Mouse (Mus musculus) T-helper 1 cell (primary cell): ENCODE data around the gene Cep89.

ENCODE experiments used
- in situ Hi-C: fragments of 300-600 bp; cut with MboI, MseI; formaldehyde crosslinking; loops from one replicate; pipeline ENCODE4 v1.15.1; 2025; ENCODE audit warnings: high pct_unique_total_duplicates

Cep89 gene

DNA sequence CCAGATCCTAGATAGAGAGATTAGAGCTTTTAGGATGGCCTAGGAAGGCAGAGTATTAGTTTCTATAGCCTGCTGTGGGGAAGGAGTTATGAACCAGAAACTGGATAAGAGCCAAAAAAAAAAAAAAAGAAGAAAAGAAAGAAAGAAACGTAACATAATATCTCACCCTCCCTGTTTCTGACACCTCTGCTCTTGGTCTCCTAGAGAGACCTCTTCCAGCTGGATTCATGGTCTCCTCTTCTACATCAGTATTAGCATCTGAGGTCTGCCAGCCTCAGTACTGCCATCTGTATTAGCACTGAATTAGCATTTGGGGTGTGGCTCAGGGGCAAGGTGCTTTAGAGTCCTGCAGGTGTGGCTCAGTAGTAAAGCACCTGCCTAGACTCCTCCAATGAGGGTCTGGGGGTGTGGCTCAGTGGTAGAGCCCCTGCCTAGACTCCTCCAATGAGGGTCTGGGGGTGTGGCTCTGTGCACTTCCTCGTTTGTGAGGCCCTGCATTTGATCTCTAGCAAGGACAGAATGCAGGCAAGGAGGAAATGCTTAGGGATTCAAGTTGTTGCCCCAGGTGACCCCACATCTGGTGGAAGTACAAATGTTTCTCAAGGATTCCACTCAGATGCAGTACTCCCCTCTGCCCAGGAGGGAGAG, 14.0 kb upstream of the Cep89 start:
- in situ Hi-C loops = no loop called here

DNA sequence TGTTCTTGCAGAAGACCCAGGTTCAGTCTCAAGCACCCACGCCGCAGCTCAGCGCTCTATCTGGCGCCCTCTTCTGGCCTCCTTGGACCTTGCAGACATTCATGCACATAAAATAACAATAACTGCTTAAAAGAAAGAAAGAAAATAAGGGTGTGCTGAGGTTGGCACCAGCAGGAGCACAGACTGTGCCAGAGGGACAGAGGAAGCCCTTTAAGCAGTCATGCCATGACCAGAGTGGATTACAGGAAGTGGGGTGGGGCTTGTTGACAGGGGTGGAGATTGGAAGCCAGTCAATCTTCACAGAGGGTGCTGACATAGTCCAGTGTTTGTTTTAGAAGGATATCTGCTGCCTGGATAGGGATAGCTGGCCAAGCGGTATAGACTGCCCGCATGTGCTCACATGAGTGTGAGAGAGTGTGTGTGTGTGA, 10.3 kb upstream of the Cep89 start:
- in situ Hi-C loops = no loop called here

- in situ Hi-C loops = no loop called here
These were observed 8.1 kb upstream of the Cep89 start for GRCm38 (mm10) chr7:35388694-35389093.

DNA sequence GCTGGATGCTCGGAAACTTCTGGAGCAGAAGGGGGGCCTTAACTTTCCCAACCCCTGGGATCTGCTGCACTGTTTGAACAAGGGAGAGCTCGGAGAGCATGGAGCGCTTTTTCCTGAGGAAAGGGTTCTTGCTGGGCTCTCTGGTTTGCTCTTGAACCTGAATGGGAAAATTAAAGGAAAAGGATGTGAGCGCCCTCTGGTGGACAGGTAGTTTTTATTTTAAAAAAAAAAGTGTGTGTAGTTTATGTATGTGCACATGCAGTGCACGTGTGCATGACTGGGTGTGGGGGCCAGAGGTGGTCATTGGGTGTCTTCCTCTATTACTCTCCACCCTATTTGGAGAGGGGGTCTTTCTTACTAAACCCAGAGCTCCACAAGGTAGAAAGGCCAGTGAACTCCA, 3.9 kb upstream of the Cep89 start:
- in situ Hi-C loops = no loop called here

DNA sequence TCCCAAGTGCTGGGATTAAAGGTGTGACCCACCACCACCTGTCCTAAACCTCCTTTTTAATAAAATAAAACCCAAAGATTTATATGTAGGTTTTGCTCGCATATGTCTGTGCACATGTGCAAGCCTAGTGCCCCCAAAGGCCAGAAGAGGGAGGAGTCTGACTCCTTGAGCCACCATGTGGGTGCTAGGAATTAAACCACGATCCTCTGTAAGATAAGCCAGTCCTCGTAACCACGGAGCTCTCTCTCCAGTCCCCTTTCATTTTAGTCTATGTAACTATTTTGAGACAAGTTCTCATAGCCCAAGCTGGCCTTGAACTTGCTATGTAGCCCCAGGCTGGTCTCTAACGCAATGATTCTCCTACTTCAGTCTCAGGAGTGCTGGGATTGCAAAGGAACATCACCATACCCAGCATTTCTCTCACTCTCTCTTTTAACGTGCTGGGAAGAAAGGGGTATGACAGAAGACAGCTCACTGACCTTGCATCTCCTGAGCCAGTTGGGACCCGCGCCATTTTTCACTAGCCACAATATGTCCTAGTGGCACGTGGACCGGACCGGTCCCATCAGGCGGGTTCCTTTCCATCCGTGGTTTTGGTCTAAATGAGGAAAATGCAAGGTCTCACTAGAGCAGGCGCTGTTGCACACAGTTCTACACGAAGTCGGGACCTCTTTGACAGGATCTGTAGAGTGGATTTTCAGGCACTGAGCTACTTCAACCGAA, 940 bp upstream of the Cep89 start:
- in situ Hi-C loops = loop anchor here (5.0 kb wide), 2 partner anchors 156 to 164 kb away; no protein-coding TSS in a partner anchor

DNA sequence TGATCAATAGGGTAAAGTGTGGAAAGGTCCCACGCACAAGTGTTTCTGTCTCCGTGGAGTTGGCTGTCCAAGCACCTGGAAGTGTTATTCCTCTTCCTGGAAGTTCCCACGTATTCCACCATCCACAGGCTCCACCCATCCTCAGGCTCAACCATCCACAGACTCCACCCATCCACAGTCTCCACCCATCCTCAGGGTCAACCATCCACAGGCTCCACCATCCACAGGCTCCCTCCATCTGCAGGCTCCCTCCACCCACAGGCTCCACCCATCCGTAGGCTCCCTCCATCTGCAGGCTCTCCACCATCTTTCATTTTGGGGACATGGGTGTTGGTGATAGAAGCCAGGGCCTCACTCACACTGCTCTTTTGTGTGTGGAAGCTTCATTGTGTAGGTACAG, 4.3 kb downstream of the Cep89 start:
- in situ Hi-C loops = loop anchor here (5.0 kb wide), 1 partner anchor 484 kb away; no protein-coding TSS in a partner anchor

DNA sequence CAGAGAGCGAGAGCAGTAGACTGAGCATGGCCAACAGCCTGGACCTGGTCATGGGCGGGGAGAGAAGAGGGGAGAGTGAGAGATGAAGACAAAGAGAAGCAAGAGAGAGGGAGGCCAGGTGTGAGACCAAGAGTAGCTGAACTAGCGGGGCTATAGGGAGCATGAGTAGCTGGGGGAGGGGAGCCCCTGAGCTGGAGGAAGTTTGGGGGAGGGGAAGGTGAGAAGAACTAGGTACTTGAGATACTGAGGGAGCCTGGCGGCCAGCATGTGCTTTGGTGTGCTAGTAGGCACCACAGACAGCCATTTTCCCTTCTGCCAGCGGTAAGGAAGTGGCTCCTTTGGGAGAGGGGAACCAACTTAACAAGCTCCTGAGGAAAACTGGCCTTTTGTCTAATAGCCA, 18.4 kb downstream of the Cep89 start:
- in situ Hi-C loops = no loop called here

DNA sequence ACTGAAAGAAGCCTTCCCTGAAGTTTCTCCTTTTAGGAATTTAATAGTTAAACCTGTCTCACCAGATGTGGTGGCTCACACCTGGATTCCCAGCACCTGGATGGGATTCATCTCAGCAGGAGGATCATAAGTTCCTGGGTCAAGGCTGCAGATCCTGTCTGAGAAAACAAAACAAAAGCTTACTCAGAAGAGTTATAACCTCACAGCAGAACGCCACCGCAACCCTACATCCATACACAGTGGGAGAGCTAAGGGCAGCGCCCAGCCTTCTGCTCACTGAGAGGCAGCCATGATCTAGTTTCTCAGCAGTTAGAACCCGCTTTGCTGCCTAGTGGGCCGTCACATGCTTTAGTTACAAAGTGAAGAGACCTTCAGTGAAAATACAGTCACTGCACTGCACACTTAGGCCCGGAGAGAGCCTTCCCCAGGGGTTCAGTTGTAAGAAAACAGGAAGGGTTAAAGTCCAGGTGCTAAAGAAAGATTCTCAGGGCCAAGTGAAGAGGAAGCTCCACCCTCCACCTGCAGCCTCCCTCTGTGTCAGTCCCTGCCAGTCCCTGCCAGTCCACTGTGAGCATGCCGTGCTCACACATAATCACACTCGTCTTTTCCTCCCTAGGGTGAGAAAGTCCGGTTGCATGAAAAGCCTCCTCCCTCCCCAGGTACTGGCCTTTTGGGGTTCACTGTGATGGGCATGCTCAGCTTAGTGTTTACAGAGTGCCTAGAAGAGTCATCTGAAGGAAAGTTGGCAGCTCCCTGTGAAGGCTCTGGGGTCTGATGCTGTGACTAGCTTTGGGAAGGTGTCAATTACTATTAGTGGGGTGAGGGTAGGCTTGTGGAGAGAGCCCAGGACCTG, 19.2 kb downstream of the Cep89 start:
- in situ Hi-C loops = no loop called here

DNA sequence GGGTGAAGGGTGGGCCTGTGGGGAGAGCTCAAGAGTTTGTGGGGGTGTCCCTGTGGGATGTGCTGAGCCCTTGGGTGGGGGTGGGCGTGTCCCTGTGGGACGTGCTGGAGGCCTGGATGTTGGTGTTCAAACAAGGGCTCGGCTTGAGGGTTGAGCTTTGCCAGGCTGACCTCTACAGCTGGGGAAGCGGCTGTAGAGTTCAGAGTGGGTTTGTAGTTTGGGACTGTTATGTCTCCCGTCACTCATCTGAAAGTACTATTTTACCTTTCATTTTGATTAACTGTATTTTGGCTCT, 19.8 kb downstream of the Cep89 start:
- in situ Hi-C loops = no loop called here

GRCm38 (mm10) chr7:35423071-35423470, 26.2 kb downstream of the Cep89 start:
- in situ Hi-C loops = no loop called here

DNA sequence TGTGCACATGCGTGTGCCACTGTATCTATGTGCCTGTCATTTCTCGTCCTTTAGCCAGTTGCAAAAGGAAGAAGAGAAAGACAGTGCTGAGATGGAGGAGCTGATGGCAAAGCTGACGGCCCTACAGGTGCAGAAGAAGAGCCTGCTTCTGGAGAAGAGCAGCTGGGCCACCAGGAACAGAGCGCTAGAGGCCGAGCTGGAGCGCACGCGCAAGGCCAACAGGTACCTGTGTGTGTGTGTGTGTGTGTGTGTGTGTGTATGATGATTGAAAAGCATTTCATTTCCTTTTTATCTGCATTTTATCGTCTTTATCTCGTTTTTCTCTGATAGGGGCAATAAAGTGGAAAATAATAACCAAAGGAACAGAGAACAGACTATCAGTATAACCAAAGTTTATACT, 31.3 kb downstream of the Cep89 start:
- in situ Hi-C loops = no loop called here

- in situ Hi-C loops = no loop called here
These were observed 38.4 kb downstream of the Cep89 start for GRCm38 (mm10) chr7:35435266-35435665.

GRCm38 (mm10) chr7:35447501-35447900, 50.7 kb downstream of the Cep89 start:
- in situ Hi-C loops = no loop called here

GRCm38 (mm10) chr7:35447996-35448846, 51.4 kb downstream of the Cep89 start, which contains the start of gene Slc7a9:
Gene Slc7a9 (plus strand): TSS chr7:35448796.
- in situ Hi-C loops = no loop called here

DNA sequence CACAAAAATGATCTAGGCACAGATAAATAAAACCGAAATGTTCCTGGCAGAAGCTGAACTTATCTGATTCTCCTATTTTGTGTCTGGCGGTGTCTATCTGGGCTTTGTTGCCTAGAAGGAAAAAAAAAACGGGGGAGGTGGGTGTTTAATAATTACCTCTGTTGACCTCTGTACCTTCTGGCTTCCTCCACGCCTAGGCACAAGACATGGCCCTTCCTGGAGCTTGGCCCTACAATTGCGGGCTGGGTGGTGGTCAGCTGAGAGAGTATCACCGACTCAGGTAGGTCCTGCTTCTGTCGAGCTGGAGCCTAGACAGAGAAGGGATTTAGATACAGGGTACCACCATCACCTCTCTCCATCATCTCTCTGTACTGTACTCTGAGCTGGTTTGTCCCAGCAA, 52.0 kb downstream of the Cep89 start:
- in situ Hi-C loops = no loop called here

DNA sequence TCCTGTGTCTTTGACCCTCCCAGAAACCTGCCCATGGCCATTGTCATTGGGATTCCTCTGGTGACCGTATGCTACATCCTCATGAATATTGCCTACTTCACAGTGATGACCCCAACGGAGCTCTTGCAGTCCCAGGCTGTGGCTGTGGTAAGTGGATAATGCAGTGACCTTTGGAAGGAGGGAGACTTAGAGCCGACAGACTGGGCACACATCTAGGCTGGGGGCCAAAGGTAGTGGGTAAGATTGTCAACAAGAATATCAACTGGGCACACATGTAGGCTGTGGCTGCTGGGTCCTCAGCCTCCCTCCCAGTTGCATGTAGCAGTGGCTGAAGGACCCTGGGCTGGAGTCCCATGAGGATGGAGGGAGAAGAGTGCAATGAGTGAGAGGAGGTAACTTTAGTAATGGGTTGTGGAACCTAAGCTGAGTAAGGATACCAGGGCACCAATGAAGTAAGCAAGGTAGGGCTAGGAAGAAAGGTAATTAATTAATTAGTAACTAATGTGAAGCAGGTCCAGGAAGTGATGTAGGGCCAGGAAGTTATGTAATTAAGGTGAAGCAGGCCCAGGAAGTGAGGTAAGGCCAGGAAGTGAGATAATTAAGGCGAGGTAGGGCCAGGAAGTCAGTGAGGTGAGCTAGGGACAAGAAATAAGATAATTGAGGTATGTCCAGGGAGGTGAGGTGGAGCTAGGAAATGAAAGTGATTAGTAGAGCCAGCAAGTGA, 59.4 kb downstream of the Cep89 start:
- in situ Hi-C loops = no loop called here

DNA sequence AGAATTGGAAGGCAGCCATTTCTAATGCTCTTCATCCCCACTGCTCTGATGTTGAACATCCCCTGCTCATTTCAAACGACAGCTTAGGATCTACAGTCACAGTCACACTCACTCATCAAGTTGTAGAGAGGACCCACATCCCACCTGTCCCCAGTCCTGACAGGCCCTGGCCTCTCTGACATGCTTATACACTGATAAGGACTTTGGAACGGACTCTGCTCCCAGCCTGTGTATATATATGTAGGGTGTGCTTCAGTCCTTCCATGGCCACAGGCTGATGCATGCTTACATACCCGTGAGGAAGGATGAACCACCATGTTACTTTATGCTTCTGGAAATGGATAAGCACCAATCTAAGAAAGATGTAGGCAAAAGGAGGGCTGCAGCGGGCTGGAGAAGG, 64.1 kb downstream of the Cep89 start:
- in situ Hi-C loops = no loop called here

GRCm38 (mm10) chr7:35465027-35465426, 68.2 kb downstream of the Cep89 start:
- in situ Hi-C loops = no loop called here

GRCm38 (mm10) chr7:35467856-35468255, 71.0 kb downstream of the Cep89 start:
- in situ Hi-C loops = no loop called here

- in situ Hi-C loops = no loop called here
These were observed 74.0 kb downstream of the Cep89 start for GRCm38 (mm10) chr7:35470794-35471193.

DNA sequence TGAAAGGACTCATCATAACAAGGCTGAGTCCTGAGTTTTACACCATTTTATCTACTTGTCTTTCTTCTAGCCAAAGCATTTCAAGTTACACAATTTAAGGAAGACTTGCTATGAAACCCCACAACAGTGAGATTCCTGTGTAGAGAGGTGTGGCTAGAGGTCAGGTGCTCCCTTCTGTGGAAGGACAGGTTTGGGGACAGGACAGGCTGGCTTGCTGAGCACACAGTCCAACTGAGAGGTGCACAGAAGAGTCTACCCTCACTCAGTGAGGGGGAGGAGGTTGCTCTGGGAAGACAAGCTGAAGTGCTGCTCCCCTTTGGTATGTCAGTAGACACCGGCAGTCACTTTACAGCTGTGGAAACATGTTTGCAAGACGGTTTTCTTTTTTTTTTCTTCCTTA, 79.6 kb downstream of the Cep89 start:
- in situ Hi-C loops = loop anchor here (25.0 kb wide), 1 partner anchor 1911 kb away; no protein-coding TSS in a partner anchor
